Mouse (Mus musculus): ENCODE measurements around the gene Gria2.

The Gria2 gene

DNA sequence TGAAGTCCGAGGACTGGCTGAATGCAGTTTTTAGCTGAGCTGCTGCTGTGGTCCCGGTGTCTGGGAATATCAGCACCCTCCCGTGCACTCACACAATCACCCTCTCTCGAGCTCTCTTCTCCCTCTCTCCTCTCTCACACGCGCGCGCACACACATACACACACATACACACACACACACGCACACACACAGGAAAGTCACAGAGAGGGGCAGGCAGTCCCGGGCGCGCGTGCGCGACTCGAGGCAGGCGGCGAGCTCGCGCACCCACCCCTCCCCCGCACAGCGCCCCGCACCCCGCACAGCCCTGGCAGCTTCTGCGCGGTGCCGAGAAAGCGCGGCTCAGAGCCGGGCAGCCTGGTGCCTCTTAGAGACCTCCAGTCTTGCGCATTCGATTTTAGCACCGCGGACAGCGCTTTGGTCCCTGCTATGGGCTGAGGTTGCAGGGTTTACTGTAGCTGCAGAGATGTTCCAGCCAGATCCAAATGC is at the start of gene Gria2:
Gene Gria2 (minus strand): TSS at position 240 of the 486 bp plus-strand sequence.
- no peak for TF ChIP-seq GATA4 (IDR thresholded peaks at IDR 0.05; ENCODE audit: insufficient replicate concordance, low read length)

DNA sequence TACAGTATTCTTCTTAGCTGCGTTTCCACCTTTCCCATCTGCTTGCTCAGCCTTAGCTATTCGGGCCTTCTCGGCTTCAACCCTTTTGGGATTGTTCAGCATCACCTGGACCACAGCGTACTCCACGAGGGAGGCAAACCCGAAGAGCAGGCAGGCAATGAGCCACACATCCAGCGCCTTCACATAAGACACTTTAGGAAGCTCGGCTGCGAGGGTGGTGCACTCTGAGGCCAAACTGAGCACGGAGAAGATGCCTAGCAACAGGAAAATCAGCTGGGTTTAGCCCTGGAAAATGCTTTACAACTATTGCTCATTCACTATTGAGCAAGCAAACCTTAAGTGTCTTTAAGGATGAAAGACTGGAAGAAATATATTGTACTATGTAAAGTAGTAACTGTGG is 48.3 kb upstream of the Gria2 start:
- no peak for TF ChIP-seq GATA4 (IDR thresholded peaks at IDR 0.05; ENCODE audit: insufficient replicate concordance, low read length)

DNA sequence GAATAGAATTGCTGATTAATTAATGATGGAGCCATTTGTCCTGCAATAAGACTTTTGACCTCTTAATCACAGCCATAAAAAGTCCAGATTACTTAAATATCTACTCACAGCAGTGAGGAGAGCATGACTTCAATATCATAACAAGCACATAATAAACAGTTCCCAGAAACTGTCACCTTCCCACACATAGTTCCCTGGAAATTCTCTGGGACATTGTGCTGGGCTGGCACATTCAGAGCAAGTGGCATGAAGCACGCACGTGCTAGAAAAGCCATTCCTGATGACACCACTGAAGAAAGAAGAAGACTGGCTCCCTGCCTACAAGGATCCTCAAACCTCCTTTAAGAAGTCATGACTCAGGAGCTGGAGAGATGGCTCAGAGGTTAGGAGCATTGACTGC is 43.0 kb upstream of the Gria2 start:
- TF ChIP-seq GATA4 (IDR thresholded peaks at IDR 0.05; ENCODE audit: insufficient replicate concordance, low read length), result no peak

DNA sequence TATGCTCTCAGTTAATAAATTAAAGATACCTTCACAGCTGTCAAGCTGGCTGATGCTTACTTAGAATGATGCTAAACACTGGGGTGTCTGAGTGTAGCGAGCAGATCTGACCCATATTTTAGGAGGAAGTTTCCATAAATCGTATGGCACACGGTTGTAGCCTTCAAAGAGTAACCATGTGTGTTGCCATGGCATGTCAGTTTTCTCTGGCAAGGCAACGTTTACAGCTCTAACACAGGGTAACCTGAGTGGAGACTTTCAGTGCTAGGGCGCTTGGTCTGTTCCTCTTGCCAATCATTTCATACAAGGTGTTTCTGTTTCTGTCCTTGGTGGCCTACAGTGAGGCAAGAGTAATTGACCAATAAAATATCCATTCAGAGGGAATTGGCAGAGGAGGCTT is 37.2 kb upstream of the Gria2 start:
- TF ChIP-seq GATA4 (IDR thresholded peaks at IDR 0.05; ENCODE audit: insufficient replicate concordance, low read length), result no peak

DNA sequence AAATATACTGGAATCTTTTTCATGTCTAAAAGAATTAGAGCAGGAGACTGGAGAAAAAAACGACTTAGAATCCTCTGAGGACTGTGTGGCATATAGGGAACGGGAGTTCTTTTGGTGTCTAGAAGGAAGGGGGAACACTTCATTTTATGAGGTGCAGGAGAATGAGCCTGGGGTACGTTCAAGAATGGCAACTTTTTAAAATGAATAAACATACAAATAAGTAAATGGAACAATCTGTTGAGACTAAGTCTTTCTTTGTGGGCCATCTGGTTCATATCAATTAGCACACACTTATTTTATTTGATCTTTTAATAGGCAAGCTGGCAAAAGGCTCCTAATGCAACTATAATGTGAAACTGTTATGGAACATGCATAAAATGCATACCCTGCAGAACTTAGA is 34.9 kb upstream of the Gria2 start:
- TF ChIP-seq GATA4 (IDR thresholded peaks at IDR 0.05; ENCODE audit: insufficient replicate concordance, low read length), result no peak

DNA sequence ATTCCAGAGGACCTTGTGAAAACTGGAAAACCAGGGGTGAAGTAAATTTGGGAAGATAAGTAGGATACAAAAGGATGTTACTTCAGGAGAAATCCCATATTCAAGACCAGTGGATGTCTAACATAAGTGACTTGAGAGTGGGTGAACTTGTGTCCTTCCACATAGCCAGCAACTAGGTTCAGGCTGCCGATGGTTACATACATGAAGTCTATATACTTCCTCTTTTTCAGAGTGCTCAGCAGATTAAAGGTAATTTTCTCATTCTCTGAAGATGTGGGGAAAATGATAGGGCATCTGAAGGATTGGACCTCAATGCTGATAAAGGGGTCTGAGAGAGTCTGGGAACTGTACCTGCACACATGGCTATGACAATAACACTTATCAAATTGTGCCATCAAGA is 21.3 kb upstream of the Gria2 start:
- TF ChIP-seq GATA4 (IDR thresholded peaks at IDR 0.05; ENCODE audit: insufficient replicate concordance, low read length), result no peak

DNA sequence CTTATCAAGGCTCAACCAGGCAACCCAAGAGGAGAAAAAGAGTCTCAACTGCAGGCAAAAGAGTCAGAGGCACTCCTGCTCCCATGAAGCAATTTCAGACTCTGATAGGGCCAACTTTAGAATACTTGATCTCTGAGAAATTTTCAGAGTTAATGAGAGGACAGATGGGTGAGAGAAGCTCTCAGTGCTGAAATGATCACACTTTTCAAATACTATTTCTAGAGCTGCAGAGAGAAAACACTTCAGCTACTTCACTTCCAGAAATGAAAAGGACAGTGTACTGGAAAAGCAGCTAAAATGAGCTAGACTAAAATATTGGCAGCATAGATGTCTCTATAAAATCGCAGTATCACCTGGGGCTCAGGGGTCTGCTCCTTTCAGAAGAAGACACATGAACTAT is 16.0 kb upstream of the Gria2 start:
- no peak for TF ChIP-seq GATA4 (IDR thresholded peaks at IDR 0.05; ENCODE audit: insufficient replicate concordance, low read length)

DNA sequence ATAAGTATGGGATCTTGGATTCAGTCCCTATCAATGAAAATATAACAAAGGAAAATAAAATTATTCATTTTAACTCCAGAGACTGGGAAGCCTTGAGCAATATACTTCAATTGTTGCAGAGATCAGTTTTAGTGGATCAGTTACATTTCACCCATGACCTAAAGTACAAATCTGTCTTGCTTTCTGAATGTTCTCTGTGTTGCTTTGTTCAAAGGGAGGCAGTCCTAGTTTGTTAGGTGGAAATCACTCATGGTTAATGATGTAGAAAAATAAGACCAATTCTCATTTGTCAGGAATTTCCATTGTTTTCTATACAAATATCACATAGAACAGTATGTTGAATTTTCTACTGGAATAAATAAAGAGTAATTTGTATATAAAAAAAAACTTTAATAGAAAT is 11.1 kb upstream of the Gria2 start:
- TF ChIP-seq GATA4 (IDR thresholded peaks at IDR 0.05; ENCODE audit: insufficient replicate concordance, low read length), result no peak

DNA sequence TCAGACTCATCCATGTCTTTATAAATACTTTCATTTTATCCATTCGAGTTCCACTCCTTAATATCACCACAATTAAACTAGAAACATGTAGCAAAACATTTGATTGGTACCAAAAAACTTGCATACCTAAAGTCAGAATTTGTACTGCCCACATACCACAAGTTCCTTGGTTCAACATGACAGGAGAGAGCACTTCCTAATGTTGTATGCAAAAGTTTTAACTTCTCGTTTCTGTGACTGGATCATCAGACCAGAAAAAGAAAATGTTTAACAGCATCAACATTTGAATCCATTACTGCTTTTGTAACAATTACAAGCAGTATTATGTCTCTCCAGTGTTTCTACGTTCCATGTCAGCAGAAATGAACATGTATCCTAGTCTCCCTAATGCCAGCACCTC is 9.6 kb upstream of the Gria2 start:
- no peak for TF ChIP-seq GATA4 (IDR thresholded peaks at IDR 0.05; ENCODE audit: insufficient replicate concordance, low read length)

DNA sequence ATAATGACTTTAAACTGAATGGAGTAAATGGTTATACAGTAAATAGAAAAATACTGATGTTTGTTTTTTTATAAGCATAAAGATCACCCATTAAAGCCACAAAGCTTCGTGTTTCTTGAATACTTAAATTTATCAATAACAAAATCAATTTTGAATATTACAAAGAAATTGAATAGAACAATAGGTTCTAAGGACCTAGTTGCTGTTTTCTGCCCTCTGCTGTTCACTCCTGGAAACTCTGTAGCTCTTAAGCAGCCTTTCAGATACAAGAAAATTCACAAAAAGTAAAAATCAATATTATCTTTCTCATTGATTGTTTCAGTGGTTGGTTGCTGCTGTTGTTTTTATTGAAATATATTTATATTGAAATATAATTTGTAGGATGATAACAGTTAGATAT is 2.7 kb upstream of the Gria2 start:
- TF ChIP-seq GATA4 (IDR thresholded peaks at IDR 0.05; ENCODE audit: insufficient replicate concordance, low read length), result no peak

DNA sequence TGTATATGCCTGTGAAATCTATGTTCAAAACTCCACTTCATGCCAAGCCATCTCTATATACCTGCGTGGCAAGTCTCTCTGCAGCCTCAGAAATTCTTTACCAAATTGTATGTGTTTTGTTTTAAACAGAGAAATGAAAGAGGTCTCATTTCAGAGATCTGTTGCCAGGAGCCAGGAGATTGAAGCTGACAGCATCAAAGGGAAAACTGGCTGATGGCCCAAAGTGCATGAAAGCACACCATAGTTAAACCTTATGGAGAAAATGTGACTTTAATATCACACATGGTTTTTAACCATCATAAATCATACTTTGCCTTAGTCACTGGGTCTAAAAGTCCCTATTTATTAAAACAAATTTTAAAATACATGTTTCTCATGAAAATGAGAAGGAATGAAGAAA is 1.2 kb upstream of the Gria2 start:
- no peak for TF ChIP-seq GATA4 (IDR thresholded peaks at IDR 0.05; ENCODE audit: insufficient replicate concordance, low read length)

DNA sequence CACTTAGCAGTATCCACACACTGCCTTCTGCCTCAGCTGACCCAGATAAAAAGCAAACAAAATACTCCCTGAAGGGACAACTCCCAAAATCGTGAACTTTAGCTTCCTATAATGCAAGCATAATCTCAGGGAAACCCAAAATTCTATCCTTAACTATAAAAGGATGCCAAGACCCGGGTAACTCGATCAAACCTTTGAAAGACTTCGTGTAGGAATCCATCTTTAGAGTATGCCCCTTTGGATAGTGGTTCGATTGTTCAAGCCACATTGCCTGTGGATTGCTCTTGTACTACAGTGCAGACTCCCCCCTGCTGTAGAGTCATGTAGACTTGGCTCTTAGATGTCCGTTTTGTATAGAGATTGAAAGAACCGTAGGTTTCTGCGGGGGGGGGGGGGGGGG is 576 bp upstream of the Gria2 start:
- no peak for TF ChIP-seq GATA4 (IDR thresholded peaks at IDR 0.05; ENCODE audit: insufficient replicate concordance, low read length)

DNA sequence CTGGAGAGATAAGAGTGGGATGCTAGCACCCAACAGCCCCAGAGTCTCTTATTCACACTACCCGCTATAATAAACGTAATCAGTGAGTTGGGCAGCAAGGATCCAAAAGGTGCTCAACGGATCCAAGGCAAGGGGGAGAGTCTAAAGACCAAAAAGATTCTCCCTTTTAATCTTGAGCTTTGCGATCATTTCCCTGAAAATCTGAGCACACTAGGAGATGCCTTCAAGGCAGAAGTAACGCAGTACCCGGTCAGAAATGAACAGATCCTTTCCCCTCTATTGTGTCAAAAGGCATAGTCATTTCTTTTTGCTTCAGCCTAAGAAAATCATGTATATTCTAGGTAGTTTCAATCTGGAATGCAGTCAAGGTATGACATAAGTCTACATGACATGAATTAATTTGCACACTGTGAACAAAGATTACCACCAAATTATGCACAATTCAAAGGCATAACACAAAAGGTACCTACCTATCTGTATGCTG is 766 bp downstream of the Gria2 start:
- no peak for TF ChIP-seq GATA4 (IDR thresholded peaks at IDR 0.05; ENCODE audit: insufficient replicate concordance, low read length)

DNA sequence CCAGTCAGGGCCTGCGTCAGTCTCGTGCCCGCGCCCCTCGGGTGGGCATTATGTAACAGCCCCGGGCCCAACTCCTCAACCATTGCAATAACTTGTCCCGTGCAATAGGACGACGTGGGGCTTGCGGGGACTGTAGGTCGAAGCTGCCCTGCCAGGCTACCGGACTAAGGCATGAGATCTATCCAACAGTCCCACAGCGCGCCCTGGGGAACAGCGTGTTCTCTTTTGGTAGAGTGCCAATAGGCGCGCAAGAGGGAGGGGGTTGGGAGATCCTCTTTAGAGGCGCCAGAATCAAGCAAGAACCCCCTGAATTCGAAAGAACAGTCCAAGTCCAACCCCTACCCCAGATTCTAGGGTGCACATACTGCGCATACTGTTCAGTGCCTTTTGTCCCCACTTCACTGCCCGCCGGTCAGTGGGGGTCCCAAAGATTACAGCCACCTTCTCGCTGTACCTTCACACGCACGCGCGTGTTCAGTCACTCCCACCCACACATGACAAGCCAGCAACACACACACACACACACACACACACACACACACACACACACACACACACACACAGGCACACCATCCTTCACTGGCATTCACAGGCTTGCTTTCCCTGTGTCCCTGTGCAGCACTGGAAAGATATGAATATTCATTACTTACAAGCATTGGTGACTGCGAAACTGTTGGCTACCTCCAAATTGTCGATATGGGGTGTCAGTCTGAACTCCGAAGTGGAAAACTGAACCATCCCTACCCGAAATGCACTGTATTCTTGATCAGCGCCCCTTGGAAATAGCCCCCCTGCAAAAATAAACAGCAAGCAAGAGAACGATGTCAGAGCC is 1.4 kb downstream of the Gria2 start:
- no peak for TF ChIP-seq GATA4 (IDR thresholded peaks at IDR 0.05; ENCODE audit: insufficient replicate concordance, low read length)

DNA sequence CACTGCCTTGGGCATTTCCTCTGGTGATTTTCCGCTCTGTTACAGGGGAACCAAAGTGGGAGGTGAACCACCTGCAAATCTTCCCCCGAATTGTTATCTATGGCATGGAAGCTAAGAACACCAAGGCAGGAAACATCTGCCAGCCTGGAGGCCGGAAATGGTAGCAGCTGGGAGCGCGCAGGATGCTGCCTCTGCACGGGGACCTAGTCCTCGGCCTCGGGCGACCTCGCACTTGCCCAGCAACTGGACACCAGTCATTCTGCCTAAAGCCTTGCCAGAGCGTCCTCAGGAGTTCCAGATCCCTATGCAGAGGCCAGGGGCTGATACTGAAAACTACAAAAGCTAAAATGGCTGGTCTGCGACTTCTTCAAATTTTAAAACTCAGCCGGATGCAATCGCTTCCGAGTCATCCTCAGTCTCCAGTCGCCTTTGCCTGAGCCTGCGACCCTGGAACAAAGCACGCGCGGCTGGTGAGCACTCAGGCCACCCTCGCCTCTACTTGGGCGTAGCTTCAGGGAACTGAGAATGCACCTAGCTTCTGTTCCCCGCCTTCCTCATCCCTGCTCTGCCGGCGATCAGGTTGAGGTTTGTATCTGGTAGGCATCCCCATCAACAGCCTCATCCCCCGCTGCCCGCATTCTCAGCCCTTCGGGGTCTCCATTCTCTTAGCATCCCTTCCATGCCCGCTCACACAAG is 2.2 kb downstream of the Gria2 start:
- no peak for TF ChIP-seq GATA4 (IDR thresholded peaks at IDR 0.05; ENCODE audit: insufficient replicate concordance, low read length)

DNA sequence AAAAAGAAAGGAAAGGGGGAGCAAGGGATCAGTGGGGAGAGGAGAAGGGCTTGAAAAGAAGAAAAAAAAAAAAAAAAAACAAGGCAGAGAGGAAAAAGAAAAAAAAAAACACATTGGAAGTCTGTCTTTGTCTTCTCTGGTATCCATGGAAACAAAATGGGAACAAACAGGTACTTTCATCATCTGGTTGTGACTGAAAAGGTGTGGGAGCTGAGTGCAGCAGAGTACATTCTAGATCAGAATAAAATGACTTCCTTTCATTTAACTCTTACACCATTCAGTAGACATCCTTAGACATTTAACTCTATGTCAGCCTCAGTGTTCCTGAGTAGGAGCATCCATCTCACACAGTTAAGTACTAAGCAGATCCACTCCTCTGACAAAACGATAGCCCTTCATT is 4.7 kb downstream of the Gria2 start:
- no peak for TF ChIP-seq GATA4 (IDR thresholded peaks at IDR 0.05; ENCODE audit: insufficient replicate concordance, low read length)
